Mouse (Mus musculus) heart, embryonic 14.5 days (tissue): Measurements from ENCODE around the gene Pamr1. TPM values are rescaled to one million over a fixed set of nuclear protein-coding genes. Genes with fewer than 3 reads are reported as not detected.

Experiments used
- ATAC-seq: fragments of 200-750 bp; cut with Nextera tagmentation; 2 replicates; pipeline ENCODE4 v1.8.0; 2017; ENCODE audit warnings: low read depth, moderate TSS enrichment; ENCODE audit not compliant: insufficient number of reproducible peaks, insufficient read depth, low FRiP score
- H3K27ac ChIP-seq, 2 experiments: fragments of 200-500 bp in 1 of 2; fragments of 300-500 bp in 1 of 2; sonication (generic) in 1 of 2; replicated peaks in 1 of 2; 2 replicates each; pipeline ENCODE4 v1.5.1; 2012 to 2014; ENCODE audit warnings: low read depth in 2 of 2, low read length in 2 of 2, control low read depth in 1 of 2, mild to moderate bottlenecking in 1 of 2, mixed read lengths in 1 of 2; ENCODE audit not compliant: control insufficient read depth in 1 of 2, insufficient read depth in 1 of 2
- H3K27me3 ChIP-seq: fragments of 300-500 bp; sonication (generic); 2 replicates; pipeline ENCODE4 v1.6.1; 2014; ENCODE audit warnings: mild to moderate bottlenecking, low read length, control low read depth; ENCODE audit not compliant: control insufficient read depth, insufficient read depth
- H3K36me3 ChIP-seq: fragments of 300-500 bp; sonication (generic); 2 replicates; pipeline ENCODE4 v1.6.1; 2014; ENCODE audit warnings: mild to moderate bottlenecking, control low read depth, low read length, mixed read lengths; ENCODE audit not compliant: control insufficient read depth, insufficient read depth
- H3K4me1 ChIP-seq, 2 experiments: fragments of 200-500 bp in 1 of 2; fragments of 300-500 bp in 1 of 2; sonication (generic) in 1 of 2; 2 replicates each; pipeline ENCODE4 v1.6.1; 2012 to 2014; ENCODE audit warnings: low read length in 2 of 2, control low read depth in 1 of 2, mixed read lengths in 1 of 2; ENCODE audit not compliant: control insufficient read depth in 2 of 2, insufficient read depth in 2 of 2
- H3K4me2 ChIP-seq: fragments of 300-500 bp; sonication (generic); 2 replicates; pipeline ENCODE4 v1.6.1; 2014; ENCODE audit warnings: mild to moderate bottlenecking, low read length
- H3K4me3 ChIP-seq, 2 experiments: fragments of 200-500 bp in 1 of 2; fragments of 300-500 bp in 1 of 2; sonication (generic) in 1 of 2; 2 replicates each; pipeline ENCODE4 v1.5.1; 2012 to 2014; ENCODE audit warnings: low read length in 2 of 2, mild to moderate bottlenecking in 2 of 2, control low read depth in 1 of 2, low read depth in 1 of 2, moderate library complexity in 1 of 2; ENCODE audit not compliant: control insufficient read depth in 1 of 2, insufficient read depth in 1 of 2
- H3K9ac ChIP-seq: fragments of 300-500 bp; sonication (generic); 2 replicates; pipeline ENCODE4 v1.6.1; 2014; ENCODE audit warnings: mild to moderate bottlenecking, low read length
- H3K9me3 ChIP-seq: fragments of 300-500 bp; sonication (generic); 2 replicates; pipeline ENCODE4 v1.6.1; 2016; ENCODE audit warnings: low read length, control low read depth; ENCODE audit not compliant: control insufficient read depth
- WGBS: fragments of 180-500 bp; shearing (Covaris S2); extraction: QIAGEN DNeasy Blood & Tissue Kit; methylation state at CpG from one replicate; pipeline ENCODE4 v1.1.7; 2014; 5-methylcytosine and 5-hydroxymethylcytosine counted together
- polyA plus RNA-seq: library from polyadenylated mRNA; unstranded; fragments of >200 nt; fragmentation: Nextera tagmentation; extraction: Ambion mirVana; gene quantifications from 2 replicates; pipeline ENCODE4 v1.2.1, GENCODE M21; 2014

Pamr1 gene
- polyA plus RNA-seq, 1 experiment from 2014 or later = 1.5 TPM

GRCm38 (mm10) chr2:102634010-102634409 lies 84.2 kb downstream of the Pamr1 start:
- Histone ChIP-seq H3K9ac (no peak overlapping the region), H3K36me3 (no peaks in the 10 kb centered on the region), H3K27ac (no peak overlapping the region), H3K27me3 (no peaks in the 10 kb centered on the region), H3K4me2 (no peak overlapping the region), H3K4me3 (no peak overlapping the region), H3K4me1 (no peaks in the 10 kb centered on the region), H3K9me3 (no peaks in the 10 kb centered on the region)
- 93% methylated on average over 1 of the region's 1 CpGs for WGBS
- no peak for ATAC-seq

DNA sequence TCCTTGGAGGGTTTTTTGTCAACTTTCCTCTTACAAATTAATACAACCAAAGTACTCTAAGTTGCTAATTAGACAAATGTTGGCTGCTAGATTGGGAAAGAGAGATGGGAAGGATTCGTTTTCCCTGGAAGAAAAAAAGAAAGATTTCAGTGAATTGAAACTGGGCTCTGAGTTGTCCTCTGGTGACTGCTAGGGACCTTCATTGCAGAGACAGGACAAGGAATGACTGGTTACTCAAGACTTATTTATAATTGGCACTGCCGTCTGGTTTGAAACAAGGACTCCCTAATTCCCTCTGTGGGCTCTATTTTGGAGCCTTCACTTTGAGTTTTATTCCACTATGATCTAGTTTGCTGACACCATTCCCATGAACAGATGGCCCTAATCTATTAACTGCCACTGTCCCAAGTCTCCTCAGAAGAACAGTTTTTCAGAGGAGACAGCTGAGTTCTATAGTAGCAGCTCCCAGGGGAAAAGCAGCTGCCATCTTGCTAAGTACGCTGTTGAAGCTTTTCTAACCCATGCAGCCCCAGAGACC lies 85.8 kb downstream of the Pamr1 start:
- H3K4me1 ChIP-seq = no peaks in the 10 kb centered on the region
- ATAC-seq = no peak
- no peaks in the 10 kb centered on the region for H3K9me3 ChIP-seq
- no peak overlapping the region for H3K4me3 ChIP-seq
- 72% methylated on average over 3 of the region's 3 CpGs for WGBS
- no peak overlapping the region for H3K4me2 ChIP-seq
- H3K27ac ChIP-seq = no peak overlapping the region
- no peaks in the 10 kb centered on the region for H3K27me3 ChIP-seq
- no peak overlapping the region for H3K9ac ChIP-seq
- H3K36me3 ChIP-seq = no peaks in the 10 kb centered on the region

DNA sequence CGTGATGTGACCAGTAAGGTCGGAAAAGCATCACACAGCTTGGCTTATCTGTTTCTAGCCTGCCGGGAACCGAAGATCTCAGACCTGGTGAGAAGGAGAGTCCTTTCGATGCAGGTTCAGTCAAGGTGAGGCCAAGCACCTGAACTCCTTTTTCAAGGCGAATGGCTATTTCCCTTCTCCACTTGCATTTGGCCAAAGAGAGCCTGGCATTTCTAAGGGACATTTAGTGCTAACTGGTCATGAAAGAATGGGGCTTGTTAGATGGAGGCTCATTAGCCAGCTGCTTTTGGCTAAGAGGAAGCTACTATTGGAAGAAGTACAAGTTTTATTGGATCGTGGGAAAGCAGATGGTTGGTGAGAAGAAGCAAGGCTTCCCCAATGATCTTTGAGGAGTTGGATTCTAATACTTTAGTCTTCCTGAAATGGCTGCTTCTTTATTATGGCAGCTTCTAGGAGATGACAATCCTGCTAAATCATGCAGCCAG lies 86.3 kb downstream of the Pamr1 start:
- Histone ChIP-seq H3K27ac (no peak overlapping the region), H3K27me3 (no peaks in the 10 kb centered on the region), H3K4me2 (no peak overlapping the region), H3K4me1 (no peaks in the 10 kb centered on the region), H3K4me3 (no peak overlapping the region), H3K36me3 (no peaks in the 10 kb centered on the region), H3K9ac (no peak overlapping the region), H3K9me3 (no peaks in the 10 kb centered on the region)
- WGBS = 81% methylated on average over 7 of the region's 7 CpGs
- ATAC-seq = no peak

GRCm38 (mm10) chr2:102638140-102638539 lies 88.3 kb downstream of the Pamr1 start:
- no peak overlapping the region for H3K4me2 ChIP-seq
- no peak overlapping the region for H3K4me3 ChIP-seq
- 72% methylated on average over 5 of the region's 5 CpGs for WGBS
- no peak for ATAC-seq
- H3K27me3 ChIP-seq = no peaks in the 10 kb centered on the region
- no peaks in the 10 kb centered on the region for H3K4me1 ChIP-seq
- H3K27ac ChIP-seq = no peak overlapping the region
- no peak overlapping the region for H3K9ac ChIP-seq
- H3K36me3 ChIP-seq = no peaks in the 10 kb centered on the region
- H3K9me3 ChIP-seq = no peaks in the 10 kb centered on the region

GRCm38 (mm10) chr2:102638690-102639089 lies 88.9 kb downstream of the Pamr1 start:
- no peaks in the 10 kb centered on the region for H3K4me1 ChIP-seq
- H3K4me3 ChIP-seq = no peak overlapping the region
- H3K9me3 ChIP-seq = no peaks in the 10 kb centered on the region
- H3K27ac ChIP-seq = no peak overlapping the region
- 67% methylated on average over 2 of the region's 2 CpGs for WGBS
- no peak overlapping the region for H3K9ac ChIP-seq
- no peak overlapping the region for H3K4me2 ChIP-seq
- no peak for ATAC-seq
- no peaks in the 10 kb centered on the region for H3K36me3 ChIP-seq
- H3K27me3 ChIP-seq = no peaks in the 10 kb centered on the region

GRCm38 (mm10) chr2:102648845-102649500 lies 99.2 kb downstream of the Pamr1 start:
- WGBS = 80% methylated on average over 10 of the region's 10 CpGs
- H3K27me3 ChIP-seq = no peaks in the 10 kb centered on the region
- H3K4me2 ChIP-seq = no peak overlapping the region
- H3K36me3 ChIP-seq = no peaks in the 10 kb centered on the region
- ATAC-seq = no peak
- no peaks in the 10 kb centered on the region for H3K4me1 ChIP-seq
- H3K4me3 ChIP-seq = no peak overlapping the region
- H3K9me3 ChIP-seq = no peaks in the 10 kb centered on the region
- no peak overlapping the region for H3K9ac ChIP-seq
- H3K27ac ChIP-seq = no peak overlapping the region

GRCm38 (mm10) chr2:102650322-102650721 lies 100.5 kb downstream of the Pamr1 start:
- 73% methylated on average over 4 of the region's 4 CpGs for WGBS
- no peaks in the 10 kb centered on the region for H3K27me3 ChIP-seq
- no peak overlapping the region for H3K27ac ChIP-seq
- H3K9me3 ChIP-seq = no peaks in the 10 kb centered on the region
- no peak overlapping the region for H3K4me3 ChIP-seq
- H3K9ac ChIP-seq = no peak overlapping the region
- no peak for ATAC-seq
- H3K4me2 ChIP-seq = no peak overlapping the region
- no peaks in the 10 kb centered on the region for H3K36me3 ChIP-seq
- no peaks in the 10 kb centered on the region for H3K4me1 ChIP-seq
